Mouse (Mus musculus) B cell, adult (primary cell): Measurements from ENCODE around the gene Lhx2. TPM values are rescaled to one million over a fixed set of nuclear protein-coding genes. Genes with fewer than 3 reads are reported as not detected.

Experiments used
- total RNA-seq: library from RNA; stranded (reverse); gene quantifications from 4 replicates; pipeline ENCODE4 v1.2.4, GENCODE M21; 2023; ENCODE audit not compliant: inconsistent age

Lhx2 gene
- not detected in 4 replicates for total RNA-seq

DNA sequence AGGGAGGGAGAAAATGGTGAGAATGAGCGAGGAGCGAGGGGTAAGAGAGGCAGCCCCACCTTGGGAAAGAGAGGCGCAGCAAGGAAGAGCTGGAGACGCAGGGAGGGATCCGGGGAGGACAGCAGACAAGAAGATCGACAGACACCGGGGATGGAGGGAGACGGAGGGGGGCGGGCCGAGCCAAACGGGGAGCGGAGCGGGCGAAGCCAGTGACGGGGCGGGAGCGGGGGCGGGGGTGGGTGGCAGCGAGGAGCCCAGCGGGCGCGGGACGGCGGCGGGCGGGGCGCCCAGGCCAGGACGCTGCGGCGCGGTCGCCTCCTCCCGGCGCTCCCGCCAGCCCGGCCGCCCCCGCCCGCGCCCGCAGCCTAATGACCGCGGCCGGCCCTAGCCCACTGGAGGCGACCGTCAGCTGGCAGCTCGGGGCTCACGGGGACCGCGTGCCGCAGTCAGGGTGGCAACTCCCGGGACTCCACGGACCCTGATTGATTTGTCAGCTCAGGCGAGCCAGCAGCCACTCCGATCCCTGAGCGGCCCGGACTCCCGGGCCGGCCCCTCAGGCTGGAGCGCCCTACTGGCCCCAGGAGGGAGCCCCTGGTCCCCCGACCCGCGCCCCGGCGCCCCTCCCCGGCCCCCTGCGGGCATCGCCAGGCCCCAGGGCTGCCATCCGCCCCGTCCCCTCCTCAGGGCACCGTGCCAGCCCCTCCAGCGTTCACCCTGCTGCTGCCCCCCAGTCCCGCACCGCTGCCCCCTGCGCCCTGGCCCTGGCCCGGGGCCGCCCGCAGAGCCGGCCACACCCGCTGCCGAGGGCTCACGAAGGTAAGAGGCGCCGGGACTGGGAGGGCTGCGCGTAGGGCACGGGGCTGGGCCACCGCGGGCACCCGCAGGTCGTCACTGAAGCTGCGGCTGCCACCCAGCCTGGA, at the start of gene Lhx2:
Gene Lhx2, plus strand, starts transcription at position 292 of the 920 bp plus-strand sequence.

Other genes with a start within 250 kb of the Lhx2 start
- 40.5 to 56.2 TPM (median 49.2 TPM) in 4 replicates for gene Dennd1a, start 51.9 kb upstream of the Lhx2 start, total RNA-seq
- 9.2 to 15.5 TPM (median 12.1 TPM) in 4 replicates for gene Nek6, start 172.4 kb downstream of the Lhx2 start, total RNA-seq